Comparison of ENCODE assay signal across 12 mouse cellular contexts in genomic region chr17:28213236-28213635, GRCm38 (mm10). TPM values are rescaled to one million over a fixed set of nuclear protein-coding genes. Genes with fewer than 3 reads are reported as not detected.
A peak's percentile ranks its signal among the peaks of the same experiment; 100 is the strongest.
DNase-seq lines count a peak whose midpoint lies in the region; TF ChIP-seq lines count a peak whose summit lies in the region.
"Had no signal": no experiment of that assay in that cellular context is flagged by ENCODE, and none has a peak within 500 bp of the region (broad histone marks: within the 10 kb centered on the region; RNA-seq: fewer than 3 reads in every experiment).

No protein-coding gene starts in this region.

- DNase-seq in layer of hippocampus, adult 2 months (ENCODE audit: low spot score in 2 of 2), result no peak
- no peak for DNase-seq in layer of hippocampus, postnatal 36 days
- DNase-seq in CD4-positive helper T cell, adult 2 months (ENCODE audit: low read depth, low spot score), result peak; percentile 72
- peak; percentile 70 for DNase-seq in ES-CJ7 (ENCODE audit: low read depth, low spot score)
- DNase-seq in naive thymus-derived CD4-positive, alpha-beta T cell, adult 2 months (ENCODE audit: low read depth), result peak; percentile 74
- DNase-seq in adrenal gland, adult 18-20 months (ENCODE audit: low spot score in 2 of 2), result no peak
- no peak for DNase-seq in right cerebral cortex, postnatal 36 days (ENCODE audit: low spot score in 2 of 2)
- DNase-seq: adrenal gland, adult 2 months; heart, adult 18-20 months had no signal

- no peak overlapping the region for H3K4me3 ChIP-seq in layer of hippocampus, adult 2 months
- H3K4me3 ChIP-seq: forebrain, embryonic 13.5 days; intestine, embryonic 15.5 days; lung, embryonic 15.5 days had no signal

- peak; percentile 60 for TF ChIP-seq CTCF in layer of hippocampus, adult 2 months (conservative IDR thresholded peaks at IDR 0.05)

- no peak overlapping the region for H3K27ac ChIP-seq in layer of hippocampus, adult 2 months
- H3K27ac ChIP-seq: forebrain, embryonic 13.5 days; intestine, embryonic 15.5 days; lung, embryonic 15.5 days had no signal

RNA-seq across cellular contexts. Expression of gene Def6, which starts 5.7 kb away (rescaled TPM):
- 1 to 10 TPM; 2.4 to 2.6 TPM for total RNA-seq in layer of hippocampus, adult 2 months (2021)
- 1 to 10 TPM; 2.1 to 3.4 TPM for total RNA-seq in layer of hippocampus, postnatal 36 days (2021)
- 1 to 10 TPM; 1.2 to 1.3 TPM for total RNA-seq in adrenal gland, adult 18-20 months (2021)

RNA-seq across cellular contexts. Expression of gene Ppard, which starts 19.3 kb away (rescaled TPM):
- total RNA-seq in layer of hippocampus, adult 2 months (2021), result 10 to 100 TPM; 22.1 to 23.0 TPM
- total RNA-seq in layer of hippocampus, postnatal 36 days (2021), result 10 to 100 TPM; 22.8 to 30.3 TPM
- total RNA-seq in adrenal gland, adult 18-20 months (2021), result 10 to 100 TPM; 70.6 to 70.7 TPM

RNA-seq across cellular contexts. Expression of gene Zfp523, which starts 36.3 kb away (rescaled TPM):
- total RNA-seq in layer of hippocampus, adult 2 months (2021), result 100 to 1,000 TPM; 104 to 106 TPM
- total RNA-seq in layer of hippocampus, postnatal 36 days (2021), result 100 to 1,000 TPM; 101 to 112 TPM
- total RNA-seq in adrenal gland, adult 18-20 months (2021), result 10 to 100 TPM; 36.1 to 36.5 TPM

Comparison
In these comparisons a context has a peak if more than half of its experiments do, and no peak if none do; other contexts are left out.
1. DNase-seq: peak in CD4-positive helper T cell, adult 2 months (single experiment), ES-CJ7 (single experiment) and naive thymus-derived CD4-positive, alpha-beta T cell, adult 2 months (single experiment); none in layer of hippocampus, adult 2 months (0 of 2), layer of hippocampus, postnatal 36 days (0 of 2), adrenal gland, adult 18-20 months (0 of 2) and right cerebral cortex, postnatal 36 days (0 of 2).